Mouse (Mus musculus) embryonic facial prominence, embryonic 13.5 days (tissue): Measurements from ENCODE around the gene Agap1. TPM values are rescaled to one million over a fixed set of nuclear protein-coding genes. Genes with fewer than 3 reads are reported as not detected.

Experiments
- ATAC-seq: fragments of 200-750 bp; cut with Nextera tagmentation; 2 replicates; pipeline ENCODE4 v1.8.0; 2017; ENCODE audit warnings: low read depth; ENCODE audit not compliant: insufficient number of reproducible peaks, insufficient read depth, low FRiP score, low TSS enrichment
- H3K27ac ChIP-seq: fragments of 300-500 bp; sonication (generic); 2 replicates; pipeline ENCODE4 v1.5.1; 2015; ENCODE audit warnings: moderate library complexity, mild to moderate bottlenecking, inconsistent platforms
- H3K27me3 ChIP-seq: fragments of 300-500 bp; sonication (generic); 2 replicates; pipeline ENCODE4 v1.6.1; 2015; ENCODE audit warnings: mild to moderate bottlenecking, inconsistent platforms
- H3K36me3 ChIP-seq: fragments of 300-500 bp; sonication (generic); 2 replicates; pipeline ENCODE4 v1.6.1; 2015; ENCODE audit warnings: mild to moderate bottlenecking, inconsistent platforms
- H3K4me1 ChIP-seq: fragments of 300-500 bp; sonication (generic); 2 replicates; pipeline ENCODE4 v1.6.1; 2015; ENCODE audit warnings: inconsistent platforms
- H3K4me2 ChIP-seq: fragments of 300-500 bp; sonication (generic); 2 replicates; pipeline ENCODE4 v1.6.1; 2015; ENCODE audit warnings: moderate library complexity, mild to moderate bottlenecking, inconsistent platforms
- H3K4me3 ChIP-seq: fragments of 300-500 bp; sonication (generic); 2 replicates; pipeline ENCODE4 v1.5.1; 2015; ENCODE audit warnings: mild to moderate bottlenecking, inconsistent platforms
- H3K9ac ChIP-seq: fragments of 300-500 bp; sonication (generic); 2 replicates; pipeline ENCODE4 v1.6.1; 2015; ENCODE audit warnings: mild to moderate bottlenecking, inconsistent platforms
- H3K9me3 ChIP-seq: fragments of 300-500 bp; sonication (generic); 2 replicates; pipeline ENCODE4 v1.6.1; 2016; ENCODE audit warnings: inconsistent platforms
- WGBS: fragments of 180-500 bp; shearing (Covaris S2); methylation state at CpG from one replicate; pipeline ENCODE4 v1.1.7; 2015; ENCODE audit warnings: mixed read lengths; 5-methylcytosine and 5-hydroxymethylcytosine counted together
- polyA plus RNA-seq: library from polyadenylated mRNA; unstranded; fragments of >200 nt; fragmentation: Nextera tagmentation; extraction: Ambion mirVana; gene quantifications from 2 replicates; pipeline ENCODE4 v1.2.1, GENCODE M21; 2015

Gene Agap1
- polyA plus RNA-seq, 1 experiment from 2014 or later: 14.4 TPM

DNA sequence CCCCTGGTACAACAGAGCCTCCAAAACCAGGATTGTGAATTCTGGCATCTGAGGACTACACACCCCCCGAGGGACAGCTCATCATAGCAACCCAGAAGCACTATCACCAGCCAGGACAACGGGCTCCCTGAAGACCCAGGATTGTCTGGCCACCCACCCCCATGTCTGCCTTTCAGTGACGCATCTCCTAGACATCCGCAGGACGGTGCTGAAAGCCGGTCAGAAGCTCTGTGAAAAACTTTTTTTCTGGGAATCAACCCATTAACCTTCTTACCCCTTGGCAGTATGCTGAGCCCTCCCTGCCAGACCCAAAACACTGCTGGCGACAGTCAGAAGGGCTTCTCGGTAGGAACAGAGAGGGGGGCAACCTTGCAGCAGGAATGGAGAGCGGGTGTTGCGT is 426.2 kb downstream of the Agap1 start:
- H3K9me3 ChIP-seq: no peaks in the 10 kb centered on the region
- H3K4me1 ChIP-seq: peaks cover 32% of the 10 kb centered on the region
- WGBS: 73% methylated on average over 10 of the region's 10 CpGs
- no peak for ATAC-seq
- no peak overlapping the region for H3K4me2 ChIP-seq
- H3K27ac ChIP-seq: no peak overlapping the region
- H3K36me3 ChIP-seq: peaks cover 9% of the 10 kb centered on the region; the same call in 1 of the 2 replicates
- no peak overlapping the region for H3K4me3 ChIP-seq
- H3K9ac ChIP-seq: no peak overlapping the region
- no peaks in the 10 kb centered on the region for H3K27me3 ChIP-seq

DNA sequence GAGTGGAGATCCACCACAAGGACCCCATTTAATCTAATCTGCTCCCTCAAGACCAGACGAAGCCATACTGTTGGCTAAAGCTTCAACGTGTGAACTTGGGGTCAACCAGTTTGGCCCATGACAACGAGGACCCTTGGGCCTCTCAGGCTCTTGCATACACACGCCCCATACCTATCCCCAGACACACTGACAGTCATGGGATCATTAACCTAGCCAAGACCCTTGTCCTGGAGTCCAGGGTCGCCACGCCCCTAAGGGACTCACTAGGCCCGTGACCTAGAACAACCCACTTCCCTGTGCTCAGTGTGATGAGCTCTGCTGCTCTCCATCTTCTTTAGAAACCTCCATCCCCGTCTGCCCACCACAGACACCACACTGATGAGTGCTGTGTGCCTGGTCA is 429.7 kb downstream of the Agap1 start:
- Histone ChIP-seq H3K27ac (no peak overlapping the region), H3K36me3 (peaks cover 29% of the 10 kb centered on the region), H3K9me3 (no peaks in the 10 kb centered on the region), H3K9ac (no peak overlapping the region), H3K4me1 (peaks cover 22% of the 10 kb centered on the region), H3K4me3 (no peak overlapping the region), H3K4me2 (no peak overlapping the region), H3K27me3 (no peaks in the 10 kb centered on the region)
- WGBS: 90% methylated on average over 8 of the region's 8 CpGs
- ATAC-seq: no peak; the same call in 1 of the 2 replicates

- no peak for ATAC-seq
- 15% methylated on average over 4 of the region's 4 CpGs for WGBS
- peaks cover 19% of the 10 kb centered on the region for H3K4me1 ChIP-seq
- H3K36me3 ChIP-seq: peaks cover 41% of the 10 kb centered on the region
- H3K9me3 ChIP-seq: no peaks in the 10 kb centered on the region
- no peaks in the 10 kb centered on the region for H3K27me3 ChIP-seq
- H3K4me3 ChIP-seq: no peak overlapping the region
- no peak overlapping the region for H3K4me2 ChIP-seq
- H3K27ac ChIP-seq: no peak overlapping the region
- H3K9ac ChIP-seq: no peak overlapping the region
Observed at GRCm38 (mm10) chr1:89885696-89886095, 431.1 kb downstream of the Agap1 start.

- no peak overlapping the region for H3K9ac ChIP-seq
- H3K4me3 ChIP-seq: no peak overlapping the region
- no peak for ATAC-seq
- H3K4me1 ChIP-seq: no peaks in the 10 kb centered on the region
- no peak overlapping the region for H3K27ac ChIP-seq
- H3K4me2 ChIP-seq: no peak overlapping the region
- peaks cover 48% of the 10 kb centered on the region for H3K36me3 ChIP-seq
- WGBS: 89% methylated on average over 6 of the region's 6 CpGs
- H3K9me3 ChIP-seq: no peaks in the 10 kb centered on the region
- no peaks in the 10 kb centered on the region for H3K27me3 ChIP-seq
Observed at GRCm38 (mm10) chr1:89891400-89891799, 436.8 kb downstream of the Agap1 start.

GRCm38 (mm10) chr1:89892281-89892680 is 437.7 kb downstream of the Agap1 start:
- Histone ChIP-seq H3K4me3 (no peak overlapping the region), H3K4me1 (no peaks in the 10 kb centered on the region), H3K36me3 (peaks cover 47% of the 10 kb centered on the region), H3K9me3 (no peaks in the 10 kb centered on the region), H3K27me3 (no peaks in the 10 kb centered on the region), H3K4me2 (no peak overlapping the region), H3K9ac (no peak overlapping the region), H3K27ac (no peak overlapping the region)
- no peak for ATAC-seq
- WGBS: 64% methylated on average over 7 of the region's 7 CpGs

DNA sequence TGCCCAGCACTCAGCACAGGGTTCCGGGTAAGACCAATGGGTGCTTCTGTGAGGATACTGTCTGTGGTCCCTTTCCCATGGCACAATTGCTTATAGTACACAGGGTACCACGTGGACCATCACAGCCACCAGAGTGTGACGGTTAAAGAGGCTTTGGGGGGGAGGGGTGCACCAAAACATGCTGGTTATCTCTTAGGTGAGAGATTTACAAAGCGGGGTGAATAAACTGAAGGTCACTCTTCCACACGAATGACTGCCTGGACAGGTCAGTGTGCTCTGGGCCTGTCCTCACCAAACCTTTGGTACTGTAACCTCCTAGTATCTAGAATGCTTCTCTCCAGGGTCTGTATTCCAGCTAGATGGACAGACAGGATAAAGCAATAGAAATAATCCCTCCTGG is 441.2 kb downstream of the Agap1 start:
- no peak for ATAC-seq
- Histone ChIP-seq H3K27ac (no peak overlapping the region), H3K9me3 (no peaks in the 10 kb centered on the region), H3K4me2 (no peak overlapping the region), H3K36me3 (peaks cover 15% of the 10 kb centered on the region), H3K9ac (no peak overlapping the region), H3K4me1 (no peaks in the 10 kb centered on the region), H3K4me3 (no peak overlapping the region), H3K27me3 (no peaks in the 10 kb centered on the region)
- WGBS: 91% methylated on average over 5 of the region's 5 CpGs

- H3K4me2 ChIP-seq: no peak overlapping the region
- no peaks in the 10 kb centered on the region for H3K9me3 ChIP-seq
- H3K27ac ChIP-seq: no peak overlapping the region
- H3K27me3 ChIP-seq: no peaks in the 10 kb centered on the region
- ATAC-seq: no peak
- no peak overlapping the region for H3K4me3 ChIP-seq
- no peaks in the 10 kb centered on the region for H3K36me3 ChIP-seq
- H3K4me1 ChIP-seq: no peaks in the 10 kb centered on the region
- 76% methylated on average over 2 of the region's 2 CpGs for WGBS
- H3K9ac ChIP-seq: no peak overlapping the region
Observed at GRCm38 (mm10) chr1:89899036-89899435, 444.4 kb downstream of the Agap1 start.

GRCm38 (mm10) chr1:89899761-89900445 is 445.3 kb downstream of the Agap1 start:
- Histone ChIP-seq H3K9me3 (no peaks in the 10 kb centered on the region), H3K4me2 (no peak overlapping the region), H3K27ac (no peak overlapping the region), H3K27me3 (no peaks in the 10 kb centered on the region), H3K4me1 (no peaks in the 10 kb centered on the region), H3K36me3 (no peaks in the 10 kb centered on the region), H3K9ac (no peak overlapping the region), H3K4me3 (no peak overlapping the region)
- no peak for ATAC-seq
- 78% methylated on average over 11 of the region's 11 CpGs for WGBS

DNA sequence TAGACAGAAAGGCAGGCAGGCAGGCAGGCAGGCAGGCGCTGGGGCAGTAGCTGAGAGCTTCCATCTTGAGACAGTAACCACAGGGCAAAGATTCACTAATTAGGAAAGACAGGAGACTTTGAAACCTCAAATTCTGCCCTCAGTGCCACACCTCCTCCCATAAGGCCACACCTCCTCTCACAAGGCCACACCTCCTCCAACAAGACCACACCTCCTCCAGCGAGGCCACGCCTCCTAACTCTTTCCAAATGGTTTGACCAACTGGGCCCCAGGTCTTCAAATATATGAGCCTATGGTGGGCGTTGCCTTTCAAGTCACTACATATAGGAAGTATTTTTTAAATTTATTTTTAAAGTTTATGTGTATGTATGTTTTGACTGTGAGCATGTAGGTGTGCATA is 446.8 kb downstream of the Agap1 start:
- WGBS: 72% methylated on average over 4 of the region's 4 CpGs
- Histone ChIP-seq H3K27me3 (no peaks in the 10 kb centered on the region), H3K9me3 (peaks cover 2% of the 10 kb centered on the region; the same call in 1 of the 2 replicates), H3K4me1 (no peaks in the 10 kb centered on the region), H3K4me2 (no peak overlapping the region), H3K4me3 (no peak overlapping the region), H3K36me3 (no peaks in the 10 kb centered on the region), H3K27ac (no peak overlapping the region), H3K9ac (no peak overlapping the region)
- ATAC-seq: no peak

GRCm38 (mm10) chr1:89902236-89902635 is 447.6 kb downstream of the Agap1 start:
- no peaks in the 10 kb centered on the region for H3K27me3 ChIP-seq
- ATAC-seq: no peak
- H3K4me1 ChIP-seq: no peaks in the 10 kb centered on the region
- H3K4me2 ChIP-seq: no peak overlapping the region
- no peaks in the 10 kb centered on the region for H3K36me3 ChIP-seq
- no peak overlapping the region for H3K4me3 ChIP-seq
- no peak overlapping the region for H3K27ac ChIP-seq
- 88% methylated on average over 2 of the region's 2 CpGs for WGBS
- peaks cover 10% of the 10 kb centered on the region; the same call in 1 of the 2 replicates for H3K9me3 ChIP-seq
- H3K9ac ChIP-seq: no peak overlapping the region

GRCm38 (mm10) chr1:89902641-89903040 is 448.0 kb downstream of the Agap1 start:
- Histone ChIP-seq H3K27ac (no peak overlapping the region), H3K4me3 (no peak overlapping the region), H3K4me2 (no peak overlapping the region), H3K27me3 (no peaks in the 10 kb centered on the region), H3K9me3 (peaks cover 10% of the 10 kb centered on the region; the same call in 1 of the 2 replicates), H3K4me1 (no peaks in the 10 kb centered on the region), H3K9ac (no peak overlapping the region), H3K36me3 (no peaks in the 10 kb centered on the region)
- 88% methylated on average over 1 of the region's 1 CpGs for whole genome bisulfite sequencing
- no peak for ATAC-seq

- no peak for ATAC-seq
- H3K27me3 ChIP-seq: 0 out of 2 replicates have a peak, but pooled peaks cover 3% of the 10 kb centered on the region
- H3K9me3 ChIP-seq: peaks cover 10% of the 10 kb centered on the region; the same call in 1 of the 2 replicates
- no peak overlapping the region for H3K4me3 ChIP-seq
- H3K27ac ChIP-seq: no peak overlapping the region
- H3K4me1 ChIP-seq: peaks cover 11% of the 10 kb centered on the region; the same call in 1 of the 2 replicates
- no peak overlapping the region for H3K4me2 ChIP-seq
- H3K36me3 ChIP-seq: no peaks in the 10 kb centered on the region
- WGBS: 91% methylated on average over 8 of the region's 8 CpGs
- no peak overlapping the region for H3K9ac ChIP-seq
Observed at GRCm38 (mm10) chr1:89909796-89910195, 455.2 kb downstream of the Agap1 start.
